Mouse (Mus musculus) forebrain, embryonic 15.5 days (tissue): ENCODE results near the gene Nudcd3. TPM values are rescaled to one million over a fixed set of nuclear protein-coding genes. Genes with fewer than 3 reads are reported as not detected.

Experiments
- ATAC-seq: fragments of 200-750 bp; cut with Nextera tagmentation; replicated peaks from 2 replicates; pipeline ENCODE4 v1.8.0; 2017; ENCODE audit warnings: mild to moderate bottlenecking, moderate TSS enrichment, moderate library complexity
- H3K27ac ChIP-seq: fragments of 300-500 bp; sonication (generic); replicated peaks from 2 replicates; pipeline ENCODE4 v1.5.1; 2015; ENCODE audit warnings: mild to moderate bottlenecking, inconsistent platforms
- H3K27me3 ChIP-seq: fragments of 300-500 bp; sonication (generic); 2 replicates; pipeline ENCODE4 v1.6.1; 2015; ENCODE audit warnings: inconsistent platforms
- H3K36me3 ChIP-seq: fragments of 300-500 bp; sonication (generic); 2 replicates; pipeline ENCODE4 v1.6.1; 2015; ENCODE audit warnings: mild to moderate bottlenecking, inconsistent platforms
- H3K4me1 ChIP-seq: fragments of 300-500 bp; sonication (generic); 2 replicates; pipeline ENCODE4 v1.6.1; 2015; ENCODE audit warnings: inconsistent platforms
- H3K4me2 ChIP-seq: fragments of 300-500 bp; sonication (generic); replicated peaks from 2 replicates; pipeline ENCODE4 v1.6.1; 2015; ENCODE audit warnings: mild to moderate bottlenecking, inconsistent platforms
- H3K4me3 ChIP-seq: fragments of 300-500 bp; sonication (generic); 2 replicates; pipeline ENCODE4 v1.5.1; 2015; ENCODE audit warnings: mild to moderate bottlenecking, inconsistent platforms
- H3K9ac ChIP-seq: fragments of 300-500 bp; sonication (generic); replicated peaks from 2 replicates; pipeline ENCODE4 v1.6.1; 2015; ENCODE audit warnings: mild to moderate bottlenecking, inconsistent platforms
- H3K9me3 ChIP-seq: fragments of 300-500 bp; sonication (generic); 2 replicates; pipeline ENCODE4 v1.6.1; 2016; ENCODE audit warnings: inconsistent platforms
- WGBS: fragments of 180-500 bp; shearing (Covaris S2); methylation state at CpG from one replicate; pipeline ENCODE4 v1.1.7; 2015; ENCODE audit warnings: mixed read lengths; 5-methylcytosine and 5-hydroxymethylcytosine counted together
- polyA plus RNA-seq: library from polyadenylated mRNA; unstranded; fragments of >200 nt; fragmentation: Nextera tagmentation; extraction: Ambion mirVana; gene quantifications from 2 replicates; pipeline ENCODE4 v1.2.1, GENCODE M21; 2015

Nudcd3 gene
- polyA plus RNA-seq, 1 experiment from 2014 or later, result 74.4 TPM

DNA sequence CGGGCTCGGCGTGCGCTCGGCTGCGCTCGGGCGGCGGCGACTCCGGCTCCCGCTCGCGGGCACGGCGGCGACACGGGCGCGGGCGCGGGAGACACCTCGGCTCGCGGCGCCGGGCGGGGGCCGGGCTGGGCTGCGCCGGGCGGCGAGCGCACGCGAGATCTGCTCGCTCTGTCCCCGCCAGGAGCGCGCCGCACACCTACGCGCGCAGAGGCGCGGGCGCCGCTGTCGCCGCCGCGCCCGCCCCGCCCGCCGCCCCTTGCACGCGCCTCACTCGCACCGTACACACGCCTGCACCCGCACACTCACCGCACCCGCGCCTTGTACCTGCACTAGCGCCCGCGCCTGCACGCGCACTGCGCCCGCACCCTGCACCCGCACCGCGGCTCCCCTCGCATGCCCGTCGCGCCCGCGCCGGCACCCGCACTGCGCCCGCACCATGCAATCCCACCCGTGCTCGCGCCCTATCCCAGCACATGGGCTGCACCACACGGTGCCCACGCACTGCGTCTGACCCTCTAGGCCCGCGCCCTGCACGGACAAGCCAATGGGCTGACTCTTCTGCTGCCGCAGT, 134.6 kb downstream of the Nudcd3 start:
- Histone ChIP-seq H3K4me3 (peak overlapping the region; percentile 74), H3K9ac (peak overlapping the region; percentile 69), H3K4me1 (peaks cover 32% of the 10 kb centered on the region), H3K27ac (peak overlapping the region; percentile 87), H3K4me2 (peak overlapping the region; percentile 58), H3K9me3 (no peaks in the 10 kb centered on the region), H3K36me3 (no peaks in the 10 kb centered on the region), H3K27me3 (peaks cover 51% of the 10 kb centered on the region)
- WGBS, result under 1% methylated on average over 78 of the region's 95 CpGs
- peak; percentile 87 for ATAC-seq

DNA sequence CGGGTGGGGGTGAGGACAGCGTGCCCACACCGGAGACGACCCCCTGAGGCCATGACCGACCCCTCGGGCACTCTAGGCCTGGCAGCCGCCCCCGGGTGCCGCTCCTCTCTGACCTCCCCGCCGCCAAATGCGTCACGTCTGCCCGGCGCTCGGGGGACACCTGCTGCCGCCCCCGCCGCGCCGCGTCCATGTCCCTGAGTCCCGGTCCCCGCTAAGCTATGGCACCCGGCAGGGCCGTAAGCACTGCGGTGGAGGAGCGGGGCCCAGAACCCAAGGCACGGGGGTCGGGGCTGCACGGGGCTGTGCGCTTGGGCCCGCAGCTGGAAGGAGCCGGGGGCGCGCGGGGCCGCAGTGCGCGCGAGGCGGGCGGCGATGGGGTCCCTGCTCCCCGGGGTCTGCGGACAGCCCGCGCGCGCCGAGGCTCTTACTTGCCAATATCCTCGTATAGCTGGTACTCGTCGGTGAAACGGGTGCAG, 135.1 kb downstream of the Nudcd3 start:
- Histone ChIP-seq H3K27ac (peak overlapping the region; percentile 87), H3K4me1 (peaks cover 32% of the 10 kb centered on the region), H3K4me3 (peak overlapping the region; percentile 74), H3K9me3 (no peaks in the 10 kb centered on the region), H3K4me2 (peak overlapping the region; percentile 58), H3K27me3 (peaks cover 51% of the 10 kb centered on the region), H3K9ac (peak overlapping the region; percentile 69), H3K36me3 (no peaks in the 10 kb centered on the region)
- peak; percentile 44 for ATAC-seq
- WGBS, result under 1% methylated on average over 54 of the region's 55 CpGs

DNA sequence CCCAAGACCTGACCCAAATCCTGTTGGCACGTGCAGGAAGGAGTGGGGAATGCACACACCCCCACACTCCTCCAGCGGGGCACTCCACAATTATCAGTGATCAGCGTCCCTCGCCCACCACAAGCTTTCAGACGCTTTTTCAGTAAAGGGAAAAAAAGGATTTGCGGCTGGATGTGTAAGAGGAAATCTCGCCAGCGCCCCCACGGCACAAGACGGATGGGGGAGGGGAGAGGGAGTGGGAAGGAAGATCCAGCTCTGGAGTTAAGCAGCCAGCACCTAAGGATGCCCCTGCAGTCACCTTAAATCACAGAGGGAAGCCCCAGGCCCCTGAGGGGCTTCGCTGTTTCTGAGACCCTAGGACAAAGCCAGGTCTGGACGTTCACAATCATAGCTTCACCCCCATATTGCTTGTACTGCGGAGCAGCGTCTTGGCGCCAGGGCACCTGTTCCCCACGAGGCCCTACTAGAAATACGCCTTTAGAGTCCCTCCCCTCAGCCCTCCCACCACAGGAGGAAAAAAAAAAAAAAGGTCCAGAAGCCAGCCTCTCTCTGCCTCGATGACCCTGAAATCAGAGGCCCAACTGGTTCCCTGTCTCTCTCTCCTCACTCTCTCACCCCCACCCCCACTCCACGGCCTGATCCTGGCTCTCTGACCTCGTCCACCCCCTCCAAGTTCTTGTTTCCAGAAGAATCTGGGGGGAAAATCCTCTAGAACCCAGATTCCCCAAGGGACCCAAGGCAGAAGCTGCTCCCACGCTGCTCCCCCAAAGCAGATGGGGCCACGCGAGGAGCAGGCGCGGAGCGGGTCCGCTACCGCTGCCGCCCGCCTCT, 135.8 kb downstream of the Nudcd3 start:
- H3K36me3 ChIP-seq, result no peaks in the 10 kb centered on the region
- H3K9ac ChIP-seq, result peak overlapping the region; percentile 69
- peak overlapping the region; percentile 87 for H3K27ac ChIP-seq
- no peak for ATAC-seq
- H3K27me3 ChIP-seq, result peaks cover 51% of the 10 kb centered on the region
- H3K4me2 ChIP-seq, result peak overlapping the region; percentile 58
- H3K4me3 ChIP-seq, result peak overlapping the region; percentile 74
- no peaks in the 10 kb centered on the region for H3K9me3 ChIP-seq
- 3% methylated on average over 30 of the region's 30 CpGs for WGBS
- H3K4me1 ChIP-seq, result peaks cover 32% of the 10 kb centered on the region

GRCm38 (mm10) chr11:6063501-6064214, 136.6 kb downstream of the Nudcd3 start:
- H3K4me1 ChIP-seq, result peaks cover 30% of the 10 kb centered on the region

GRCm38 (mm10) chr11:6063065-6063464, 137.2 kb downstream of the Nudcd3 start:
- H3K36me3 ChIP-seq, result no peaks in the 10 kb centered on the region
- H3K4me3 ChIP-seq, result peak overlapping the region; percentile 74
- ATAC-seq, result no peak
- peaks cover 24% of the 10 kb centered on the region for H3K4me1 ChIP-seq
- no peaks in the 10 kb centered on the region for H3K9me3 ChIP-seq
- WGBS, result 86% methylated on average over 7 of the region's 7 CpGs
- peaks cover 46% of the 10 kb centered on the region for H3K27me3 ChIP-seq
- no peak overlapping the region for H3K9ac ChIP-seq
- peak overlapping the region; percentile 58 for H3K4me2 ChIP-seq
- no peak overlapping the region for H3K27ac ChIP-seq

More at GRCm38 (mm10) chr11:6063501-6064214, 136.6 kb downstream of the Nudcd3 start:
- H3K9ac ChIP-seq, result peak overlapping the region; percentile 69
- H3K36me3 ChIP-seq, result no peaks in the 10 kb centered on the region
- ATAC-seq, result no peak
- peak overlapping the region; percentile 74 for H3K4me3 ChIP-seq
- peak overlapping the region; percentile 58 for H3K4me2 ChIP-seq
- WGBS, result 40% methylated on average over 17 of the region's 17 CpGs
- peak overlapping the region; percentile 87; the same call in 1 of the 2 replicates for H3K27ac ChIP-seq
- no peaks in the 10 kb centered on the region for H3K9me3 ChIP-seq
- peaks cover 48% of the 10 kb centered on the region for H3K27me3 ChIP-seq

- no peak for ATAC-seq
- WGBS, result 85% methylated on average over 11 of the region's 11 CpGs
- no peaks in the 10 kb centered on the region for H3K9me3 ChIP-seq
- H3K4me2 ChIP-seq, result no peak overlapping the region
- H3K27me3 ChIP-seq, result peaks cover 38% of the 10 kb centered on the region
- no peak overlapping the region for H3K4me3 ChIP-seq
- peaks cover 21% of the 10 kb centered on the region for H3K4me1 ChIP-seq
- H3K36me3 ChIP-seq, result no peaks in the 10 kb centered on the region
- H3K27ac ChIP-seq, result no peak overlapping the region
- no peak overlapping the region for H3K9ac ChIP-seq
Observed at GRCm38 (mm10) chr11:6062329-6062728, 137.9 kb downstream of the Nudcd3 start.

DNA sequence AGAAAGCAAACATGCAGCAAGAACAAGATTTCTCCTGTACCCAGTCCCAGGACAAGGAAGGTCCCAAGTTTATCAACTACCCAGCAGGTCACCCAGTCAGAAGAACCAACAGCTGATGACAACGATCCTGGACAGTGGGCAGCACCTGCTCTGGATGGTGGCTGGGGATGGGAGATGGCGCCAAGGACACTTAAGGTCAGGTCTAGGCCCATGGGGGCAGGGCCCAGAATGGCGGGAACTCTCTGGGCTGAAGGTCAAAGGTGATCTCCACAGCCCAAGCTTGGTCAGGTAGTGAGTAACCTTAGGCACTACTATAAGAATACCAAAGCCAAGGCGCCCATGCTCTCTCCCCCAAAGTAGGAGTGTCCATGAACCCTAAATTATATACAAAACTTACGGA, 138.3 kb downstream of the Nudcd3 start:
- WGBS, result 89% methylated on average over 5 of the region's 5 CpGs
- no peaks in the 10 kb centered on the region for H3K9me3 ChIP-seq
- H3K27me3 ChIP-seq, result peaks cover 34% of the 10 kb centered on the region
- peaks cover 21% of the 10 kb centered on the region for H3K4me1 ChIP-seq
- no peak overlapping the region for H3K4me2 ChIP-seq
- no peaks in the 10 kb centered on the region for H3K36me3 ChIP-seq
- ATAC-seq, result no peak
- no peak overlapping the region for H3K9ac ChIP-seq
- no peak overlapping the region for H3K27ac ChIP-seq
- H3K4me3 ChIP-seq, result no peak overlapping the region

DNA sequence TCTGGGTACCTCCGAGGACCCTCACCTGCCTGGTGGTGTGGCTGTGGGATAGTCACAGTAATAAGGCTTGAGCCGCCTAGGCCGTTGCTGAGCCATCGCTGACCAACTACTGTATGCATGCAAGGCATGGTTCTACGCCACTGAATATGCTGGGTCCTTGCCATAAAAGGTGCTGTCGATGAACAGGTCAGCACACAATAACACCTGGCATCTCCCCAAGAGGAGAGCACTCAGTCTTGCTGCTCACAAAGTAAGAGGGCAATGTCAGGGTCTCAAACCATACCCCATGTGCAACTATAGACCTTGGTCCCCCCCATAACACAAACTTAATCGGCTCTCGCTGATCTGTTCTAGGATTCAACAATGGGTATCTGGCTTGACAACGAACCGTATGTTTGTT, 141.1 kb downstream of the Nudcd3 start:
- Histone ChIP-seq H3K4me3 (no peak overlapping the region), H3K27ac (no peak overlapping the region), H3K9ac (no peak overlapping the region), H3K36me3 (no peaks in the 10 kb centered on the region), H3K27me3 (peaks cover 12% of the 10 kb centered on the region), H3K4me2 (no peak overlapping the region), H3K9me3 (no peaks in the 10 kb centered on the region), H3K4me1 (peaks cover 12% of the 10 kb centered on the region)
- 91% methylated on average over 10 of the region's 10 CpGs for WGBS
- no peak for ATAC-seq

Other genes with a start within 250 kb of the Nudcd3 start
- 86.0 and 95.9 TPM in 2 replicates for gene Ykt6, start 244.7 kb downstream of the Nudcd3 start, polyA plus RNA-seq
- gene Camk2b, start 134.1 kb downstream of the Nudcd3 start, polyA plus RNA-seq, result 119 and 121 TPM in 2 replicates
- 0.52 and 0.82 TPM in 2 replicates for gene A730071L15Rik, start 386 bp downstream of the Nudcd3 start, polyA plus RNA-seq
- 0.04 TPM in 1 of 2 replicates, not detected in the other for gene Npc1l1, start 29.7 kb upstream of the Nudcd3 start, polyA plus RNA-seq
- gene Ddx56, start 67.4 kb upstream of the Nudcd3 start, polyA plus RNA-seq, result 82.5 and 83.6 TPM in 2 replicates
- 154 and 168 TPM in 2 replicates for gene Tmed4, start 74.5 kb upstream of the Nudcd3 start, polyA plus RNA-seq
- 88.0 and 88.7 TPM in 2 replicates for gene Ogdh, start 91.2 kb upstream of the Nudcd3 start, polyA plus RNA-seq
- 38.7 and 38.8 TPM in 2 replicates for gene Zmiz2, start 188.7 kb upstream of the Nudcd3 start, polyA plus RNA-seq
- 3,682 and 3,685 TPM in 2 replicates for gene Ppia, start 215.0 kb upstream of the Nudcd3 start, polyA plus RNA-seq
- 576 and 626 TPM in 2 replicates for gene H2afv, start 244.0 kb upstream of the Nudcd3 start, polyA plus RNA-seq